Mouse (Mus musculus): ENCODE data around the gene Eml6.

- TF ChIP-seq CTCF (IDR thresholded peaks at IDR 0.05; ENCODE audit: borderline replicate concordance, control insufficient read depth, extremely low read depth, insufficient read depth, low read length, poor library complexity) (no peak), POLR2A (IDR thresholded peaks at IDR 0.05; ENCODE audit: control insufficient read depth, extremely low read depth, insufficient read depth, low read length, poor library complexity) (no peak)
Measured at GRCm38 (mm10) chr11:29986257-29986656, 39.6 kb downstream of the Eml6 start.
